Mouse (Mus musculus): ENCODE measurements around the gene Gm13275. TPM values are rescaled to one million over a fixed set of nuclear protein-coding genes. Genes with fewer than 3 reads are reported as not detected.
"Not testable (repeated sequence)": the region's sequence is repeated elsewhere in the genome, so short reads cannot be mapped to it uniquely, and the experiment has no call there.

Gm13275 gene
- polyA plus RNA-seq, 1 experiment from 2014 or later, result not detected

- not testable (repeated sequence) for H3K9me3 ChIP-seq (replicated peaks); H3K4me1 ChIP-seq (replicated peaks); H3K9ac ChIP-seq; H3K36me3 ChIP-seq; H3K4me3 ChIP-seq; ATAC-seq (ENCODE audit: insufficient number of reproducible peaks, low FRiP score); H3K27me3 ChIP-seq (replicated peaks); H3K4me2 ChIP-seq; H3K27ac ChIP-seq (ENCODE audit: poor library complexity, severe bottlenecking)
- WGBS, result 9% methylated on average over 6 of the region's 7 CpGs
Observed at GRCm38 (mm10) chr4:88799365-88799764, 5.1 kb downstream of the Gm13275 start, which contains the start of gene Gm13285. Gene Gm13285, plus strand, starts transcription at chr4:88799665.

- H3K36me3 ChIP-seq; H3K4me3 ChIP-seq; H3K9me3 ChIP-seq (replicated peaks); H3K9ac ChIP-seq; H3K27me3 ChIP-seq (replicated peaks); H3K27ac ChIP-seq (ENCODE audit: poor library complexity, severe bottlenecking); ATAC-seq (ENCODE audit: insufficient number of reproducible peaks, low FRiP score); H3K4me1 ChIP-seq (replicated peaks): not testable (repeated sequence)
- WGBS, result no CpG with 5 or more reads among the region's 29 CpGs
- peak within 1 kb of the TSS; percentile 49 for H3K4me2 ChIP-seq
Observed at GRCm38 (mm10) chr4:88802954-88803353, 8.7 kb downstream of the Gm13275 start, which contains the start of gene Gm13287. Gene Gm13287, plus strand, starts transcription at chr4:88803254.

- H3K9me3 ChIP-seq (replicated peaks); H3K27ac ChIP-seq (ENCODE audit: poor library complexity, severe bottlenecking); H3K27me3 ChIP-seq (replicated peaks); H3K4me1 ChIP-seq (replicated peaks); ATAC-seq (ENCODE audit: insufficient number of reproducible peaks, low FRiP score); H3K4me3 ChIP-seq; H3K9ac ChIP-seq; H3K36me3 ChIP-seq: not testable (repeated sequence)
- no CpG with 5 or more reads among the region's 8 CpGs for WGBS
- H3K4me2 ChIP-seq, result peak within 1 kb of the TSS; percentile 44
Observed at GRCm38 (mm10) chr4:88805231-88805630, 10.9 kb downstream of the Gm13275 start, which contains the start of gene Gm13288. Gene Gm13288, plus strand, starts transcription at chr4:88805531.

GRCm38 (mm10) chr4:88805761-88806160 lies 11.5 kb downstream of the Gm13275 start:
- not testable (repeated sequence) for ATAC-seq (ENCODE audit: insufficient number of reproducible peaks, low FRiP score); H3K4me1 ChIP-seq (replicated peaks); H3K27me3 ChIP-seq (replicated peaks); H3K4me3 ChIP-seq; H3K36me3 ChIP-seq; H3K9me3 ChIP-seq (replicated peaks); H3K9ac ChIP-seq; H3K27ac ChIP-seq (ENCODE audit: poor library complexity, severe bottlenecking)
- WGBS, result 0% methylated on average over 8 of the region's 34 CpGs
- H3K4me2 ChIP-seq, result peak overlapping the region; percentile 44

GRCm38 (mm10) chr4:88815928-88816327 lies 21.6 kb downstream of the Gm13275 start, which contains the start of gene Ifna7:
Gene Ifna7, plus strand, starts transcription at chr4:88816228.
- 58% methylated on average over 3 of the region's 3 CpGs for WGBS

GRCm38 (mm10) chr4:88819659-88820058 lies 25.4 kb downstream of the Gm13275 start, which contains the start of gene Ifna11:
Gene Ifna11, plus strand, starts transcription at chr4:88819959.
- no peak for ATAC-seq (ENCODE audit: insufficient number of reproducible peaks, low FRiP score)
- WGBS, result 82% methylated on average over 1 of the region's 1 CpGs
- no peaks in the 10 kb centered on the region for H3K9me3 ChIP-seq (replicated peaks)

More at GRCm38 (mm10) chr4:88815928-88816327, 21.6 kb downstream of the Gm13275 start, which contains the start of gene Ifna7:
- no peak for ATAC-seq (ENCODE audit: insufficient number of reproducible peaks, low FRiP score)
- no peaks in the 10 kb centered on the region for H3K9me3 ChIP-seq (replicated peaks)
- H3K36me3 ChIP-seq, result no peaks in the 10 kb centered on the region
- H3K9ac ChIP-seq, result no peak within 1 kb of the TSS
- H3K4me2 ChIP-seq, result no peak within 1 kb of the TSS
- H3K4me1 ChIP-seq (replicated peaks), result no peaks in the 10 kb centered on the region
- 0 out of 2 replicates have a peak, but pooled peaks cover 8% of the 10 kb centered on the region for H3K27me3 ChIP-seq (replicated peaks)
- no peak within 1 kb of the TSS for H3K4me3 ChIP-seq
- H3K27ac ChIP-seq (ENCODE audit: poor library complexity, severe bottlenecking), result no peak within 1 kb of the TSS

GRCm38 (mm10) chr4:88822995-88823394 lies 28.7 kb downstream of the Gm13275 start:
- ATAC-seq (ENCODE audit: insufficient number of reproducible peaks, low FRiP score), result no peak
- 25% methylated on average over 4 of the region's 4 CpGs for WGBS
- H3K9ac ChIP-seq, result no peak overlapping the region
- H3K4me3 ChIP-seq, result no peak overlapping the region
- no peaks in the 10 kb centered on the region for H3K36me3 ChIP-seq
- H3K4me2 ChIP-seq, result no peak overlapping the region
- no peaks in the 10 kb centered on the region for H3K9me3 ChIP-seq (replicated peaks)
- H3K4me1 ChIP-seq (replicated peaks), result no peaks in the 10 kb centered on the region
- no peaks in the 10 kb centered on the region for H3K27me3 ChIP-seq (replicated peaks)
- no peak overlapping the region for H3K27ac ChIP-seq (ENCODE audit: poor library complexity, severe bottlenecking)

More at GRCm38 (mm10) chr4:88819659-88820058, 25.4 kb downstream of the Gm13275 start, which contains the start of gene Ifna11:
- H3K36me3 ChIP-seq, result no peaks in the 10 kb centered on the region
- 0 out of 2 replicates have a peak, but pooled peaks cover 6% of the 10 kb centered on the region for H3K27me3 ChIP-seq (replicated peaks)
- H3K9ac ChIP-seq, result no peak within 1 kb of the TSS
- H3K4me1 ChIP-seq (replicated peaks), result no peaks in the 10 kb centered on the region
- H3K4me3 ChIP-seq, result no peak within 1 kb of the TSS
- no peak within 1 kb of the TSS for H3K27ac ChIP-seq (ENCODE audit: poor library complexity, severe bottlenecking)
- H3K4me2 ChIP-seq, result no peak within 1 kb of the TSS

- not testable (repeated sequence) for H3K9ac ChIP-seq; H3K27ac ChIP-seq (ENCODE audit: poor library complexity, severe bottlenecking); H3K36me3 ChIP-seq; ATAC-seq (ENCODE audit: insufficient number of reproducible peaks, low FRiP score); H3K4me3 ChIP-seq; H3K27me3 ChIP-seq (replicated peaks); H3K9me3 ChIP-seq (replicated peaks); H3K4me1 ChIP-seq (replicated peaks); H3K4me2 ChIP-seq
Observed at GRCm38 (mm10) chr4:88827116-88827515, 32.8 kb downstream of the Gm13275 start, which contains the start of gene Ifna6. Gene Ifna6, plus strand, starts transcription at chr4:88827416.

- Histone ChIP-seq H3K4me3 (no peak overlapping the region), H3K4me2 (no peak overlapping the region), H3K27ac (ENCODE audit: poor library complexity, severe bottlenecking) (no peak overlapping the region), H3K27me3 (replicated peaks) (no peaks in the 10 kb centered on the region; the same call in 1 of the 2 replicates), H3K36me3 (no peaks in the 10 kb centered on the region), H3K9ac (no peak overlapping the region), H3K9me3 (replicated peaks) (no peaks in the 10 kb centered on the region), H3K4me1 (replicated peaks) (no peaks in the 10 kb centered on the region)
- 28% methylated on average over 4 of the region's 4 CpGs for WGBS
- ATAC-seq (ENCODE audit: insufficient number of reproducible peaks, low FRiP score), result no peak
Observed at GRCm38 (mm10) chr4:88830523-88830922, 36.2 kb downstream of the Gm13275 start.

GRCm38 (mm10) chr4:88835225-88835624 lies 40.9 kb downstream of the Gm13275 start, which contains the start of gene Ifna5:
Gene Ifna5, plus strand, starts transcription at chr4:88835525.
- 58% methylated on average over 1 of the region's 1 CpGs for WGBS
- not testable (repeated sequence) for H3K27me3 ChIP-seq (replicated peaks); ATAC-seq (ENCODE audit: insufficient number of reproducible peaks, low FRiP score); H3K27ac ChIP-seq (ENCODE audit: poor library complexity, severe bottlenecking); H3K9me3 ChIP-seq (replicated peaks); H3K4me1 ChIP-seq (replicated peaks); H3K9ac ChIP-seq; H3K4me3 ChIP-seq; H3K4me2 ChIP-seq; H3K36me3 ChIP-seq

- Histone ChIP-seq H3K27me3 (replicated peaks) (peaks cover 5% of the 10 kb centered on the region; the same call in 1 of the 2 replicates), H3K9ac (no peak overlapping the region), H3K36me3 (no peaks in the 10 kb centered on the region), H3K4me2 (no peak overlapping the region), H3K27ac (ENCODE audit: poor library complexity, severe bottlenecking) (no peak overlapping the region), H3K4me3 (no peak overlapping the region), H3K4me1 (replicated peaks) (no peaks in the 10 kb centered on the region), H3K9me3 (replicated peaks) (no peaks in the 10 kb centered on the region)
- 40% methylated on average over 3 of the region's 3 CpGs for WGBS
- no peak for ATAC-seq (ENCODE audit: insufficient number of reproducible peaks, low FRiP score)
Observed at GRCm38 (mm10) chr4:88838828-88839227, 44.5 kb downstream of the Gm13275 start.

- no peak overlapping the region for H3K27ac ChIP-seq (ENCODE audit: poor library complexity, severe bottlenecking)
- no peaks in the 10 kb centered on the region for H3K36me3 ChIP-seq
- H3K4me1 ChIP-seq (replicated peaks), result no peaks in the 10 kb centered on the region
- no peaks in the 10 kb centered on the region for H3K9me3 ChIP-seq (replicated peaks)
- H3K4me2 ChIP-seq, result no peak overlapping the region
- WGBS, result 58% methylated on average over 3 of the region's 3 CpGs
- ATAC-seq (ENCODE audit: insufficient number of reproducible peaks, low FRiP score), result no peak
- H3K4me3 ChIP-seq, result no peak overlapping the region
- peaks cover 5% of the 10 kb centered on the region; the same call in 1 of the 2 replicates for H3K27me3 ChIP-seq (replicated peaks)
- no peak overlapping the region for H3K9ac ChIP-seq
Observed at GRCm38 (mm10) chr4:88840058-88840457, 45.8 kb downstream of the Gm13275 start.
